Mouse (Mus musculus): ENCODE data around the gene Larp4.

Larp4 gene

GRCm38 (mm10) chr15:100059626-100060311, 89.9 kb downstream of the Larp4 start:
- DNase-seq, result no peak

GRCm38 (mm10) chr15:100060513-100061140, 90.8 kb downstream of the Larp4 start:
- DNase-seq, result no peak

GRCm38 (mm10) chr15:100061377-100061776, 91.5 kb downstream of the Larp4 start:
- no peak for DNase-seq

- DNase-seq, result no peak
Observed at GRCm38 (mm10) chr15:100063229-100063773, 93.4 kb downstream of the Larp4 start.
